Mouse (Mus musculus) liver, embryonic 12.5 days (tissue): ENCODE data around the gene Emsy. TPM values are rescaled to one million over a fixed set of nuclear protein-coding genes. Genes with fewer than 3 reads are reported as not detected.
A peak's percentile ranks its signal among the peaks of the same experiment; 100 is the strongest.

Experiments used
- ATAC-seq: fragments of 200-750 bp; cut with Nextera tagmentation; 2 replicates; pipeline ENCODE4 v1.8.0; 2017; ENCODE audit warnings: moderate number of reproducible peaks, mild to moderate bottlenecking, moderate library complexity
- H3K27ac ChIP-seq: fragments of 300-500 bp; sonication (generic); 2 replicates; pipeline ENCODE4 v1.5.1; 2016; ENCODE audit warnings: mild to moderate bottlenecking
- H3K27me3 ChIP-seq: fragments of 300-500 bp; sonication (generic); replicated peaks from 2 replicates; pipeline ENCODE4 v1.6.1; 2016; ENCODE audit warnings: mild to moderate bottlenecking, moderate library complexity
- H3K36me3 ChIP-seq: fragments of 300-500 bp; sonication (generic); 2 replicates; pipeline ENCODE4 v1.6.1; 2016; ENCODE audit warnings: mild to moderate bottlenecking, moderate library complexity
- H3K4me1 ChIP-seq: fragments of 300-500 bp; sonication (generic); 2 replicates; pipeline ENCODE4 v1.6.1; 2016
- H3K4me2 ChIP-seq: fragments of 300-500 bp; sonication (generic); 2 replicates; pipeline ENCODE4 v1.6.1; 2016; ENCODE audit warnings: mild to moderate bottlenecking, moderate library complexity
- H3K4me3 ChIP-seq: fragments of 300-500 bp; sonication (generic); 2 replicates; pipeline ENCODE4 v1.5.1; 2016; ENCODE audit warnings: mild to moderate bottlenecking, moderate library complexity
- H3K9ac ChIP-seq: fragments of 300-500 bp; sonication (generic); 2 replicates; pipeline ENCODE4 v1.6.1; 2016; ENCODE audit warnings: mild to moderate bottlenecking, moderate library complexity
- H3K9me3 ChIP-seq: fragments of 300-500 bp; sonication (generic); replicated peaks from 2 replicates; pipeline ENCODE4 v1.6.1; 2016; ENCODE audit warnings: mild to moderate bottlenecking, moderate library complexity
- WGBS: fragments of 180-500 bp; shearing (Covaris S2); methylation state at CpG from one replicate; pipeline ENCODE4 v1.1.7; 2016; ENCODE audit not compliant: insufficient replicate concordance; 5-methylcytosine and 5-hydroxymethylcytosine counted together
- polyA plus RNA-seq: library from polyadenylated mRNA; unstranded; fragments of >200 nt; fragmentation: Nextera tagmentation; extraction: Ambion mirVana; gene quantifications from 2 replicates; pipeline ENCODE4 v1.2.1, GENCODE M21; 2016

Emsy gene
- polyA plus RNA-seq, 1 experiment from 2014 or later, result 10.4 TPM

DNA sequence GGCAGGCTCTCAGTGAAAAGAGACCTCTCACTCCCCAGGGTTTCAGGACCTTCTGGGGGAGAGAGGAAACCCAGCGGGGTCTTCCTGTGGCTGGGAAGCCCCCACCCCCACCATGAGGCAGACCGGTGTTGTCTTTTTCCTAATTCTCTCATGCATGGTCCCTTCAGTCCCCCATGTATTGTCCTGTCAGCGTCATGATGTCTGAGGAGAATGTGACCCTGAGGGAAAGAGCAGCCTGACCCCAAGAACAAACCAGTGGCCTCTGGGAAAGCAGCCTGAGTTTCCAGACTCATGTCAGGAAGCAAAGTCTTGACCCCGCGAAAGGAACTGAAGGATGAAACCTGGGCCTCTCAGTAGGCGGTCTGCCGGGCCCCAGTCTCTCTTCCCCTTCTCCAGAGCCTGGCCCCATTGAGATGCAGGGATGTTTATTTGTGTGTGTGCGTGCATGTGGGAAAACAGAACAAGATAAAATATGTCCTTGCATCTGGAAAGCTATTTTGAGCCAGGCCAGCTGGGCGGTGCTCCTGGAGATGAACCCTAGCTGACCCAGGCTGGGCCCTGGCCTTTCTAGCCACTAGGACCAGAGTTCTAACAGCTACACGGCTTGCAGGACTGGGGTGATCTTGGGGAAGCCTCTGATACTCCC is 84.2 kb downstream of the Emsy start:
- Histone ChIP-seq H3K4me1 (peaks cover 29% of the 10 kb centered on the region), H3K27me3 (no peaks in the 10 kb centered on the region), H3K9ac (no peak overlapping the region), H3K27ac (peak overlapping the region; percentile 70), H3K9me3 (no peaks in the 10 kb centered on the region), H3K4me3 (no peak overlapping the region), H3K4me2 (no peak overlapping the region), H3K36me3 (no peaks in the 10 kb centered on the region)
- peak; percentile 46 for ATAC-seq
- WGBS, result 23% methylated on average over 10 of the region's 10 CpGs

DNA sequence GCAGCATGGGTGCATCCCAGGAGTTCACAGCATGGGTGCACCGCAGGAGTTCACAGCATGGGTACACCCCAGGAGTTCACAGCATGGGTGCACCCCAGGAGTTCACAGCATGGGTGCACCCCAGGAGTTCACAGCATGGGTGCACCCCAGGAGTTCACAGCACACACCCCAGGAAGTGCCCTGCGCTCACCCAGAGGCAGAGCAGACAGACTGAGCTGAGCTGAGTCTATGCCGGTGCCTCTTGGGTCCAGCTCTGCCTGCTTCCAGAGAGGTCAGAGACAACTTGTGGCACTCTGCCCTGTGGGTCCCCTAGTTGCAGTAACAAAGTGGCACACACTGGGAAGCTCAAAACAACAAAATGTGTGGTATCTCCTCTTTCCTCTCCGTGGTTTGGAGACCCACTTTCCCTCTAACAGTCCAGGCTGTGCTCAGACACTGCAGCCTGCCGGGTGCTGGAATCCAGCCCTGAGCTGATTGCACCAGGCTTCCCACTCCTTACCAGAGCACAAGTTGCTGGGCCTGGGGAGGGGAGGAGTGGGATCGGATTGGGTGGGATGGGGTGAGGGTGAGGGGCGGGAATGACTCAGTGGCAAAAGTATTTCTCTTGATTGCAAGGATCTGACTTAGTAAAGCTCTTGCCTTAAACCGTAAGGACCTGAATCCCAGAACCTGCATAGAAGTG is 85.6 kb downstream of the Emsy start:
- no peak for ATAC-seq
- H3K4me2 ChIP-seq, result no peak overlapping the region
- no peak overlapping the region for H3K4me3 ChIP-seq
- H3K9ac ChIP-seq, result no peak overlapping the region
- H3K27me3 ChIP-seq, result no peaks in the 10 kb centered on the region
- no peaks in the 10 kb centered on the region for H3K9me3 ChIP-seq
- no peak overlapping the region for H3K27ac ChIP-seq
- H3K4me1 ChIP-seq, result peaks cover 29% of the 10 kb centered on the region
- WGBS, result 57% methylated on average over 8 of the region's 8 CpGs
- H3K36me3 ChIP-seq, result no peaks in the 10 kb centered on the region

DNA sequence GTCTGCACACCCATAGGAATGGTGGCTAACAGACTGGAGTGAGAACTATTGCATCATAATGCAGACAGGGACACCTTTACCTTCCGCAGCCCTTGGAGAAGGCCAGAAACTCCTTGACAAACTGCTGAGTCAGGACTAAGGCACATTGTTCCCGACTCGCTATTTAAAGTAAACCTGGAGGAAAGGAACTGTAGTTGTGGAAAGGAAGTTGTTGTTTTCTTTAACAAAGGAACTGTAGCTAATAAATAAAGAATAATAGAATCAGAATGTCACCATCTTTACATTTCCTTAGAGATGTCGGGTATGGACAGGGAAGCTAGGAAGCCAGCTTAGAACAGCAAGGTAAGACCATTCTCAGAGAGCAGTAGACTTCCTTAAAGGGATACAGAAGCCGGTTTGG is 89.5 kb downstream of the Emsy start:
- ATAC-seq, result no peak
- no peak overlapping the region for H3K4me2 ChIP-seq
- H3K4me1 ChIP-seq, result peaks cover 15% of the 10 kb centered on the region

DNA sequence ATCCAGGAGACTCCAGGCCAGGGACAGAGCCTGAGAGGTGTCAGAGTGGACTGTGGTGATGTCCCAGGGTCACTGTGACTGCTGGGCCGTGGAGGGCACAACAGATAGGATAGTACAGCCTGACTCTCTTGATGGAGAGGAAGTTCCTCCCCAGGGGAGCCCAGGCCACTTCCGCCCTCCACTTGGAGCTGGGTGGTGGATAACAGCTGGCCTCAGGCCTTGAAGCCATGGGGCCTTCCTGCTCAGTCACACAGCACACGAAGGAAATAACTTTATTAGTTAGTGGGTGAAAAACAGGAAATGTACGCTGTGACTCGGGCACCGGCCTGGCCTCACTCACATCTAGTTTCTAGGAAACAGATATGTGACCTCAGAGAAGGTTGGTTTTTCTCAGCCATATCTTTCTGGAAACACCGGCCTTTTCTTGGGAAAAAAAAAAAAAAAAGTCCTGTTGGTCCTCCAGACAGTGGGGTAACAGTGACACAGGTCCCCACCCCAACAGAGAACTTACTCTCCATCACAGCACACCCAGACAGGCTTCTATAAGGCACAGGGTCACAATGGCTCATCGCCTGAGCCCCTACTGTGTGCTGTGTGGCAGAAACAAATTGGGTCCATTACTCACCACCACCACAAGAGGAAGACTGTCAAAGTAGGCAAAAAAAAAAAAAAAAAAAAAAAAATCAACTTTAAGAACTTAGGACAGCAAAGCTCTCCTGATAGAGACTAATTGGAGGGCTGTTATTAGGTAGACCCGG is 91.8 kb downstream of the Emsy start:
- Histone ChIP-seq H3K27ac (peak overlapping the region; percentile 49; the same call in 1 of the 2 replicates), H3K9ac (no peak overlapping the region), H3K4me3 (no peak overlapping the region), H3K4me2 (no peak overlapping the region), H3K36me3 (no peaks in the 10 kb centered on the region), H3K9me3 (no peaks in the 10 kb centered on the region), H3K4me1 (peaks cover 10% of the 10 kb centered on the region), H3K27me3 (no peaks in the 10 kb centered on the region)
- ATAC-seq, result peak; percentile 71
- WGBS, result 23% methylated on average over 9 of the region's 9 CpGs

More for the DNA sequence above, 89.5 kb downstream of the Emsy start:
- Histone ChIP-seq H3K27ac (no peak overlapping the region), H3K27me3 (no peaks in the 10 kb centered on the region), H3K9ac (no peak overlapping the region), H3K36me3 (no peaks in the 10 kb centered on the region), H3K4me3 (no peak overlapping the region), H3K9me3 (no peaks in the 10 kb centered on the region)
- 25% methylated on average over 5 of the region's 5 CpGs for WGBS

DNA sequence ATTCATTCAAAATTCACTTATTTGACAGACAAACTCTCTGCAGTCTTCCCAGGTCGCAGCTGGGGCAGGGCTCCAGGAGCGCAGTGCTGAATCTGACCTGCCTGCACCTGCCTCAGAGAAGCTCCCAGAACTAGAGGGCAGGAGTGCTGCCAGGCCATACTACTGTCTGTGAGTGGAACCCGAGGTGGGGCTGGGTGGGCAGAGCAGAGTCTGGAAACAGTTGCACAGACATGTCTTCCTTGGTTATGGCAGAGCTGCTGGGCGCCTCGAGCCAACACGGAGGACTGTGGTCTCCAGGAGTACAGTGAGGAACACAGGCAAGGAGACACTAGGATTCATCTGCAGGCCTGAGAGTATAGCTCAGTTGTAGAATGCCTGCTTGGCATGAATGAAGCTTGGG is 92.6 kb downstream of the Emsy start:
- Histone ChIP-seq H3K27me3 (no peaks in the 10 kb centered on the region), H3K4me2 (no peak overlapping the region), H3K27ac (peak overlapping the region; percentile 49; the same call in 1 of the 2 replicates), H3K9me3 (no peaks in the 10 kb centered on the region), H3K9ac (no peak overlapping the region), H3K36me3 (no peaks in the 10 kb centered on the region), H3K4me1 (peaks cover 10% of the 10 kb centered on the region), H3K4me3 (no peak overlapping the region)
- 75% methylated on average over 6 of the region's 6 CpGs for WGBS
- no peak for ATAC-seq

DNA sequence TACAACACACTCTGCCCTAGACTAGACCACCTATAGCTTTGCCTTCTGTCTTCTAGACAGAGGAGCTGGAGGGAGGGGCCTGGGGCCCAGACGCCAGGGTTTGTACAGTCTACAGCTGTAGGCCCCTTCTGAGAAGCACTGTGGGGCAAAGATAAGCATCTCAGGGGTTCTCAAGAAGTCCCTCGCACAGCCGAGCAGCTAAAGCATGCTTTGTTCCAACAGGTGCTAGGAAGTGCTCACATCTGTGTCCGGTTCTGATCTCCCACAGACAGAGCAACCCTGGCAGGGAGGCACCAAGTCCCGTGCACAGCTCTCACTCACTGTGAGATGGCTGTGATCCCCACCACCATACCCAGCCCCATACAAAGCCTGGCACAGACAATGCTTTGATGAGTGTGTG is 93.6 kb downstream of the Emsy start:
- Histone ChIP-seq H3K9ac (no peak overlapping the region), H3K4me1 (peaks cover 10% of the 10 kb centered on the region), H3K27me3 (no peaks in the 10 kb centered on the region), H3K27ac (no peak overlapping the region), H3K4me2 (no peak overlapping the region), H3K36me3 (no peaks in the 10 kb centered on the region), H3K4me3 (no peak overlapping the region), H3K9me3 (no peaks in the 10 kb centered on the region)
- 0 out of 2 replicates have a peak, but pooled peaks have one; percentile 33 for ATAC-seq
- 18% methylated on average over 5 of the region's 5 CpGs for WGBS

DNA sequence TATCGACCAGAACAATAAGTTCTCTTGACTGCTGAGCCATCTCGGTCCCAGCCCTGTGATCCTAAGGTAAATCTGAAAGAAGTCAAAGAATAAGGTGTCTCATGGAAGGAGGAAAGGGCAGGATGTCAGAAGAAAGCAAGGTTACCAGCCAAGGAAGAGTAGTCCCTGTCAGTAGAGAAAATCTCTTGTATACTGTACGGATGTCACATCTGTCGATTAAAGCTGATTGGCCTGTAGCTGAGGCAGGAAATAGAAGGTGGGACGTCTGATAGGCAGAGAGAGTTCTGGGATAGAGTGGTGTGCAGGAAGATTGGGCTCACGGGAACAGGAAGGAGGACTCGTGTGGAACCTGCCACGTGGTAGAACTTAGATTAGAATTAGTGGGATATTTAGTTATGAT is 94.4 kb downstream of the Emsy start:
- H3K9me3 ChIP-seq, result no peaks in the 10 kb centered on the region
- no peaks in the 10 kb centered on the region for H3K27me3 ChIP-seq
- no peak overlapping the region for H3K27ac ChIP-seq
- no peak overlapping the region for H3K9ac ChIP-seq
- no peak for ATAC-seq
- no peaks in the 10 kb centered on the region for H3K36me3 ChIP-seq
- no peak overlapping the region for H3K4me2 ChIP-seq
- 44% methylated on average over 8 of the region's 8 CpGs for WGBS
- peaks cover 10% of the 10 kb centered on the region for H3K4me1 ChIP-seq
- H3K4me3 ChIP-seq, result no peak overlapping the region

DNA sequence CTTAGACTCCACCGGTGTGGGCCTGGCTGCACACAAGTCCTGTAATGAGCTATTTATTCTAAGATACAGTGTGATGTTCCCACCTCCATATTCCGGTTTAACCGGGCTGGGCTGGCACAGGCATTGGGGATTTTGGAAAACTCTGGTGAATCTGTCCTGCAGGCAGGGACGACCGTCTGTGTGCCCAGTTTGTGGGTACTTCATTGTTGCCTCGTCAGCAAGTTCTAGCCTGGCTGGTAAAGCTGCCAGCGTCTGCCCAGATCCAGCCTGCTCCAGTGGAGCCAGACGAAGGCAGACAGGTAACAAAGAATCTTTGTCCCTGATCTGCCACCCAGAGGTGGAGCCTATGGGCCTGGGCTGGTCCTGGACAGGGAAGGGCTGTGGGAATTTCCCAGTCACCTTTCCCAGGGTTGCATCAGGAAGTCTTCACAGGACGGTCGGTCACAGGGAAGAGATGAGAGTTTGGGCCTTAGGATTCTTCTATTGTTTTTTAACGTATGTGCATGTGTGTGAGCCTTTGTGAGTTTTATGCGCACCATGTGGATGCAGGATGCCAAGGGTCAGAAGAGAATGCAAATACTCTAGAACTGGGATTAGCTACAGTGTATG is 94.9 kb downstream of the Emsy start:
- no peaks in the 10 kb centered on the region for H3K9me3 ChIP-seq
- peaks cover 10% of the 10 kb centered on the region; the same call in 1 of the 2 replicates for H3K4me1 ChIP-seq
- no peak overlapping the region for H3K27ac ChIP-seq
- no peaks in the 10 kb centered on the region for H3K36me3 ChIP-seq
- no peak for ATAC-seq
- whole genome bisulfite sequencing, result 72% methylated on average over 12 of the region's 12 CpGs
- H3K27me3 ChIP-seq, result no peaks in the 10 kb centered on the region
- H3K4me3 ChIP-seq, result no peak overlapping the region
- H3K9ac ChIP-seq, result no peak overlapping the region
- no peak overlapping the region for H3K4me2 ChIP-seq

DNA sequence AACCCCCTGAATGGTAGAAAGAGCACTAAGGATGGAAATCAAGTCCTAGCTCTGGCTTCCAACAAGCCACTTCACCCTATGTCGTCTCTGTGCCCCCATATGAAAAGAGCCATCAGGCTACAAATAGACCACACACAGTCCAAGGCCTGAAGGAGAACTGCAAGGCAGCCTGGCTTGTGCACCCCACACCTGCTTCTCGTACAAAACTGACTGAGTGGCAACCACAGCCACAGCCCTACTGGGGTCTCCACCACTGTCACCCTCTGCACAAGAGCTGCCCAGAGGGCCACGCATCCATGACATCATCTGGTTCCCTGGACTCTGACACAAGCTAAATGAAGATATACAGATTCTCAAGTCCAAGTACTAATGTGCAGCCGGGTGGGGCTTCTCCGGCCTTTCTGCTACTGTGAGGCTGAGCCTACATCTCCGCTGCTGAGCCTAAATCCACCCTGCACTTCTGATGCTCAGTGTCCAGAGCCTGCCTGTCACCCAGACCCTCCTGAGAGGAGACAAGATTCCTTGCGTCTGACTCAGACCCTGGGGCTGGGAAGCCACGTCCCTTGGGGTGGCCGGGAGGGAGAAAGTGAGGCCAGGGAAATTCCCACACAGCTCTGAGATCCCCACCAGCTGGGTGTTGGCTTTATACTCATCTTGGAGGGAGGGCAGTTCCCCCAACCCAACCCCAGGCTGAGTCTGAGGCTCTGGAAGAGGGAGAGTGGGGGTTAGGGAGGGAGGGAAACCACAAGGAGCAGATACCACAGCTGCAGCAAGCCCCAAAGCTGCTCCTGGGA is 98.3 kb downstream of the Emsy start:
- H3K4me2 ChIP-seq, result no peak overlapping the region
- peaks cover 8% of the 10 kb centered on the region; the same call in 1 of the 2 replicates for H3K4me1 ChIP-seq
- no peaks in the 10 kb centered on the region for H3K36me3 ChIP-seq
- 62% methylated on average over 9 of the region's 9 CpGs for WGBS
- no peaks in the 10 kb centered on the region for H3K27me3 ChIP-seq
- H3K27ac ChIP-seq, result no peak overlapping the region
- no peak for ATAC-seq
- no peaks in the 10 kb centered on the region for H3K9me3 ChIP-seq
- no peak overlapping the region for H3K9ac ChIP-seq
- H3K4me3 ChIP-seq, result no peak overlapping the region

DNA sequence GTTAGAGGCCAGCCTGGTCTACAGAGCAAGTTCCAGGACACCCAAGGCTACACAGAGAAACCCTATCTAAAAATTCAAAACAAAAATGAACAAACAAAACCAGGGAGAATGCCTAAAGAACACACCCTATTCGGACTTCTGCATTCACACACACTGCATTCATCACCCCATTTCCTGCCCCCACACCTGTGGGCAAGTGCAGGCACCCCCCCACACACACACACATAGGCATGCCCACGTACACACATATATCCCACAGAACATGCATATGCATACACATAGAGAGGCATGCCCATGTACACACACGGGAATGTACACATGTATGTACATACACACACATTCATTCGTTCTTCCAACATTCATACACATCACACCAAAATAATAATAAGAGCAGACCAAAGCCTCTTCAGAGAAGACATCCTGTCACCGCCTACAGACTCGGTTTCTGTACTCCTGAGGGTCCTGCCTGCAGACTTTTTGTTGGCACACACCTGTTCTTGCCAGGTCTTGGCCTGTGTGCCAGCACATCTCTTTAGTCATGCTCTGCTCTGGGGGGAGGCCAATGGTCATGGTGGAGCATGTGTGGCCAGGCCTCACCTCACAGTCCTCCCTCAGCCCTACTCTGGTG is 99.7 kb downstream of the Emsy start:
- H3K4me2 ChIP-seq, result no peak overlapping the region
- no peak overlapping the region for H3K4me3 ChIP-seq
- no peaks in the 10 kb centered on the region for H3K36me3 ChIP-seq
- H3K27me3 ChIP-seq, result no peaks in the 10 kb centered on the region
- H3K9ac ChIP-seq, result no peak overlapping the region
- WGBS, result 50% methylated on average over 6 of the region's 6 CpGs
- no peak overlapping the region for H3K27ac ChIP-seq
- no peaks in the 10 kb centered on the region for H3K4me1 ChIP-seq
- H3K9me3 ChIP-seq, result no peaks in the 10 kb centered on the region
- no peak for ATAC-seq

DNA sequence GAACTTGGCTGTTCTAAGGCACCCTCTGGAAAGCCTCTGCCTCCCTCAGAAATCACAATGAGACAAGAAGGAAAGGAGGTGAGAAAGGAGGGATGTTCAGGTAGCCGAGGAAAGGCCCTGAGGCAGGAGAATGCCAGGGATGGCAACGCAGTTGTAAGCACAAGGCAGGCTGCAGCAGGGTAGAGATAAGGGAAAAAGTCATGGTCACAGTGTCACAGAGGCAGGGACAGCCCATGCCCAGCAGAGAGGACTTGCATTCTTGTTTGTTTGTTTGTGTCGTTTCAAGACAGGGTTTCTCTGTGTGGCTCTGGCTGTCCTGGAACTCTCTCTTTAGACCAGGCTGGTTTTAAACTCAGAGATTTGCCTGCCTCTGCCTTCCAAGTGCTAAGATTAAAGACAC is 105.5 kb downstream of the Emsy start:
- 36% methylated on average over 3 of the region's 3 CpGs for WGBS
- ATAC-seq, result no peak
- H3K4me1 ChIP-seq, result peaks cover 8% of the 10 kb centered on the region
- no peak overlapping the region for H3K27ac ChIP-seq
- no peaks in the 10 kb centered on the region for H3K36me3 ChIP-seq
- H3K9ac ChIP-seq, result no peak overlapping the region
- H3K9me3 ChIP-seq, result no peaks in the 10 kb centered on the region
- no peaks in the 10 kb centered on the region for H3K27me3 ChIP-seq
- no peak overlapping the region for H3K4me3 ChIP-seq
- no peak overlapping the region for H3K4me2 ChIP-seq
